Mouse (Mus musculus) kidney, postnatal 36 days (tissue): Measurements from ENCODE around the gene Smarca4.
A peak's percentile ranks its signal among the peaks of the same experiment; 100 is the strongest.

Experiments
- DNase-seq, 2 experiments: peaks; one replicate each; pipeline ENCODE4 v3.0.0; 2021 to 2022; ENCODE audit warnings: mixed read lengths in 2 of 2

The Smarca4 gene

GRCm38 (mm10) chr9:21724147-21724536 is 108.2 kb downstream of the Smarca4 start:
- peak; percentile 92 for DNase-seq

- DNase-seq = no peak
Measured at GRCm38 (mm10) chr9:21725224-21726121, 109.5 kb downstream of the Smarca4 start.

- no peak for DNase-seq
Measured at GRCm38 (mm10) chr9:21726218-21726975, 110.4 kb downstream of the Smarca4 start.

- DNase-seq = no peak
Measured at GRCm38 (mm10) chr9:21728261-21728832, 112.4 kb downstream of the Smarca4 start.

- no peak for DNase-seq
Measured at GRCm38 (mm10) chr9:21729264-21729663, 113.3 kb downstream of the Smarca4 start.

GRCm38 (mm10) chr9:21732288-21732687 is 116.3 kb downstream of the Smarca4 start:
- DNase-seq = no peak

- no peak for DNase-seq
Measured at GRCm38 (mm10) chr9:21733446-21733845, 117.5 kb downstream of the Smarca4 start.

GRCm38 (mm10) chr9:21733989-21734388 is 118.0 kb downstream of the Smarca4 start:
- DNase-seq = no peak

- peak in 1 of 2 experiments; percentile 37 for DNase-seq
Measured at GRCm38 (mm10) chr9:21735126-21735525, 119.2 kb downstream of the Smarca4 start.

- DNase-seq = peak; percentile 65 to 86
Measured at GRCm38 (mm10) chr9:21736580-21736979, 120.6 kb downstream of the Smarca4 start.

GRCm38 (mm10) chr9:21737188-21737587 is 121.2 kb downstream of the Smarca4 start:
- no peak for DNase-seq

- DNase-seq = no peak
Measured at GRCm38 (mm10) chr9:21738776-21739175, 122.8 kb downstream of the Smarca4 start.

- DNase-seq = no peak
Measured at GRCm38 (mm10) chr9:21740427-21740826, 124.5 kb downstream of the Smarca4 start.

- DNase-seq = no peak
Measured at GRCm38 (mm10) chr9:21741514-21741913, 125.5 kb downstream of the Smarca4 start.

- no peak for DNase-seq
Measured at GRCm38 (mm10) chr9:21747238-21747774, 131.3 kb downstream of the Smarca4 start.

GRCm38 (mm10) chr9:21748033-21748432 is 132.1 kb downstream of the Smarca4 start:
- peak; percentile 77 to 79 for DNase-seq

- DNase-seq = peak; percentile 27 to 30
Measured at GRCm38 (mm10) chr9:21748491-21748890, 132.5 kb downstream of the Smarca4 start.

GRCm38 (mm10) chr9:21749382-21750118 is 133.6 kb downstream of the Smarca4 start:
- no peak for DNase-seq

GRCm38 (mm10) chr9:21750370-21750769 is 134.4 kb downstream of the Smarca4 start:
- no peak for DNase-seq

- DNase-seq = peak in 1 of 2 experiments; percentile 55
Measured at GRCm38 (mm10) chr9:21751347-21751746, 135.4 kb downstream of the Smarca4 start.

- DNase-seq = peak; percentile 70 to 78
Measured at GRCm38 (mm10) chr9:21752252-21752792, 136.4 kb downstream of the Smarca4 start.
